Mouse (Mus musculus): ENCODE measurements around the gene Nck2.

DNA sequence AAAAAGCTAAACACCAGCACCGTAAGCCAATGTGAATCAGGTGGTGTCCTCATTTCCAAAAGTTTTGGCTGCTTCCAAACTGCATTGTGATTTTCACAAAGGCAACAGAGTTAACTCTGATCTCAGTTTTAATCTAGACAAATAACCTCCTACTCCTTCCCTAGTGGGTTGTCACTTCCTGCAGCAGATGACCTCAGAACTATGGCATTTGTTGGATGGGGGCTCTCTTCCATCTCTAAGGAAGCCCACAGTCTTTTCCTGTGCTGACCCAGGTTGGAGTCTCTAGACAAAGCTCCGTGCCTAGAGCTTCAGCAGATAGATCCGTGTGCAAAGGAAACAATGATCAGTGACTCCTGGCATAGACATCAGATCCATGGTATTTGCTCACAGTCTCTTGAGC, 31.1 kb upstream of the Nck2 start:
- TF ChIP-seq CTCF (conservative IDR thresholded peaks at IDR 0.05; ENCODE audit: insufficient read depth, insufficient read length, low read depth, low read length): no peak
- no peak for TF ChIP-seq POLR2A (IDR thresholded peaks at IDR 0.05; ENCODE audit: low read depth, low read length)

All from kidney, adult 2 months (tissue).